Mouse (Mus musculus) ES-Bruce4 (cell line): ENCODE measurements at regions not wholly inside any gene's neighbourhood (a gene's known extent, or its start where the extent isn't known, plus 50 kb on each side); places are given as distances from the start of the nearest gene placed in this dataset.

Source experiments
- CTCF ChIP-seq: IDR thresholded peaks from one replicate; pipeline ENCODE4 v1.8.1; 2011; ENCODE audit warnings: low read depth, low read length
- EP300 ChIP-seq: IDR thresholded peaks from 2 replicates; pipeline ENCODE4 v1.6.1; 2011; ENCODE audit warnings: low read depth, low read length; ENCODE audit not compliant: insufficient read depth

- TF ChIP-seq CTCF (no peak), EP300 (no peak)
Observed at GRCm38 (mm10) chr15:88533354-88533753, 66.7 kb upstream of the Zdhhc25 start.
